Mouse (Mus musculus) cortical plate, adult 2 months (tissue): Measurements from ENCODE around the gene Svep1.

Experiments
- CTCF ChIP-seq: fragments of 200-500 bp; IDR thresholded peaks from 2 replicates; pipeline ENCODE4 v1.5.1; 2011; ENCODE audit warnings: mild to moderate bottlenecking, control low read depth, low read length; ENCODE audit not compliant: insufficient read depth; ENCODE audit errors: extremely low read depth
- POLR2A ChIP-seq: fragments of 200-500 bp; IDR thresholded peaks from 2 replicates; pipeline ENCODE4 v1.6.1; 2011; ENCODE audit warnings: mild to moderate bottlenecking, low read length, control low read depth; ENCODE audit not compliant: insufficient read depth; ENCODE audit errors: extremely low read depth

DNA sequence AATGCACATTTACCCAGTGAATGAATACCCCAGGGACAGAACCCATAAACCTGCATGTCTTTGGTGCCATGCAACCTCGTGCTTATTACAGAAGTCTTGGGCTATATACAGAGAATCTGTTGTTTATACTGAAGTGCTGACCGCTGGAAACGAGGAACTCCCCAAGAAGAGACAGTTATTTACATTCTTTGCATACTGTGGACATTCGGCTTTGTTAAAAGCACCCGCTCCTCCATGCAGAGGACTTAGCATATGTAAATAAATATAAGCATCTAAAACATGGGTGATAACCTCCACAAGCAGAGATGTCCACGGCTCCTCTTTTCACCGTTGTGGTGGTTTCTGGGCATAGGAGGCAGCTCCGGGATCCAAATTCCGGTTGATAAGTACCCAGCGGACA, 95.7 kb downstream of the Svep1 start:
- TF ChIP-seq CTCF, result no peak
- TF ChIP-seq POLR2A, result no peak
